Mouse (Mus musculus) erythroblast, adult 5-6 weeks (primary cell): ENCODE data around the gene Frmd4b. TPM values are rescaled to one million over a fixed set of nuclear protein-coding genes. Genes with fewer than 3 reads are reported as not detected.

ENCODE experiments used
- ATAC-seq: replicated peaks from 2 replicates; pipeline ENCODE4 v1.8.0; 2016; ENCODE audit warnings: moderate number of reproducible peaks, mild to moderate bottlenecking, moderate TSS enrichment, inconsistent platforms; ENCODE audit not compliant: poor library complexity, low FRiP score, severe bottlenecking
- total RNA-seq, 2 experiments: library from RNA; stranded (forward) in 1 of 2; stranded (reverse) in 1 of 2; fragments of 150-400 nt in 1 of 2; fragments of 200-764, 138-1000 nt in 1 of 2; gene quantifications; 2 replicates each; pipeline versions ENCODE4 v1.2.3 to v1.2.4; 2015 to 2017; ENCODE audit warnings: low replicate concordance in 2 of 2

Frmd4b gene
- total RNA-seq (2015; ENCODE audit: low replicate concordance) (4.8 and 6.1 TPM in 2 replicates), total RNA-seq (2017; ENCODE audit: low replicate concordance) (2.9 and 3.2 TPM in 2 replicates)

DNA sequence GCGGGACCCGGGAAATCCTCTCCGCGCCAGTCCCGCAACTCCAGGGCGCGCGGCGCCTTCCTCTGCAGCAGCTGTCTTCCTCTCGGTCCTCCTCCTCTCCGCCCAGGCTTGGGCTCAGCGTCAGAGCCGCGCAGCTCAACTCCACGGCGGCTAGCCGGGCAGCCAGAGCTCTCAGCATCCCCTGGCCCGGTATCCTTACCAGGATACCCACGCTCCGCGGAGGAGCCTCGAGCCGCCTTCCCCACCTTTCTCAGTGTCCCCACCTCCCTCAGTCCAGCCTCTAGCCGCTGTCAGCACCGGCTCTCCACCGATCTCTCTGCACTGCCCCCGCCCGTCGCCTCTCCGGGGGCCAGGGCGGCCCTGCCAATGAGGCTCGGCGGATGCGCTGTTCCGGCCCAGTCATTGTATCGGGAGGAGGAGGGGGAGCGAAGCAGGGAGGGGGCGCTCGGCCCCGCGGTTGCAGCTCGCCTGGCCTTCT lies at the start of gene Frmd4b:
Gene Frmd4b, minus strand, starts transcription at position 276 of the 478 bp plus-strand sequence.
- ATAC-seq, result no peak

DNA sequence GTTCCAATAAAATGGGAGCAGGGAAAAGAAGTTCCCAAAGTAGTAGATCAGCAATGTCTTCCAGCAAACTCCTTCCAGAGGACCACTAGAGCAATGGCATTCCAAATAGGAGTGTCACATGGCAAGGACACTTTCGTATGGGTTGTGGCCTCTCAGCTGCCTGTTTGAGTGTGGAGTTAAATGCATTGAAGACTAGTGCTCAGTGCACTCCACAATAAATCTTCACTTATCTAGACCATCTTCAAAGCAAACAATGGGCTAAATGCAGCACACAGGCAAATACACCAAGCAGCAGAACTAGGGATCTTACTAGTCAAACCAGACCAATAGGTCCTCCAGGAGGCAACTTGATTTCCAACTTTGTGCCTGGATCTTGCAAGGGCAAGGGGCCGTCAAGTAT lies 49.1 kb upstream of the Frmd4b start:
- no peak for ATAC-seq

DNA sequence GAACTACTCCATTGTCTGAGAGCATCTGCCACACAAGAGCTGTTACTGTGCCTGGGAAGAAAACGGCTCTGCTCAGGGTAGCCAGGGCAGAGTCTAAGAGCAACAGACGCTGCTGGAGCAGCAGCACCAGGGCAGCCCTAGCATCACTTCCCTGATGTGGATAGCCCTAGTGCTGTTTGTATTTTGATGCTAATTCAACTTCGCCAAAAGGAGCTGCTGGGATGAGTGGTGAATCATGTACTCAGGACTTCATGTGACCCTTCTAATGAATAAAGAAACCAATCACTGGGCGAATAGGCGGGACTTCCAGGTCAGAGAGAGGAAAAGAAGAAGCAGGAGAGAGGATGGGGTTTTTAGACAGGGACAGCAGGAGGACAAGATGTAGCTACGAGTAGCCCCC lies 41.6 kb upstream of the Frmd4b start:
- no peak for ATAC-seq

DNA sequence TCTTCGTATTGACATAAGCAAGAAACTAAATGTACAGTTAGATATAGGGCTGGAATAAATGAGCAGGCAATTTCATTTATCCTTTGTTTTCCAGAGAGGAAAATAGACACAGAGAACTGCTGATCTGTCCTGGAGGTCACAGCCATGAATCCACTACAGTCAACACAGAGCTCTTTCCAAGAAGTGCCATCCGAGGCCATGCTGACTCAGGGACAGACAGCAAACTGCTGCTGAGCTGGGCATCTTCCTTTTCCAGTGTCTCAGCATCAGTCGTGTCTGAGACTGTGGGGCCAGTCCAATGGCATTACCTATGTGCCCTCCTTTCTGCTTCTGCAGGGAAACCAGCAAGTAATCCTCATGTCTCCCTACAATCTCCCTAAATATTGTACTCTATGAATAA lies 38.6 kb upstream of the Frmd4b start:
- no peak for ATAC-seq

DNA sequence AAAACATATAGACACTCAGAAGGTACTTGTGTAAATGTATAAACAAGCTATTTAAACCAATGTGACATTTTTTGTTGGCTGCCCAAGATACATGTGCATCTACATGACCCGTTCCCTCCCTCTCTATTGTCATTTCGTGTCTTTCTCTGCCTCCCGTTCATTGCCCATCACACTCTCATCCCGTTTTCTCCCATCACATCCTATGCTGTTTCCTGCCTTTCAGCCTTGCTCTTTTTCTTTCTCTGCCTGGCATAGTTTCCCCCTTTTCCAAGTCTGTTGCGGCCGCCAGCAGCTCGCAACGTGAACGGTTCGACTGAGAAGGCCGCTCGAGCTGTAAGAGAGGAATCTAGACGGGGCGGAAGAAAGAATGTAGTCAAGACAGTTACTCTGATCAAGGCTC lies 30.2 kb upstream of the Frmd4b start:
- no peak for ATAC-seq

DNA sequence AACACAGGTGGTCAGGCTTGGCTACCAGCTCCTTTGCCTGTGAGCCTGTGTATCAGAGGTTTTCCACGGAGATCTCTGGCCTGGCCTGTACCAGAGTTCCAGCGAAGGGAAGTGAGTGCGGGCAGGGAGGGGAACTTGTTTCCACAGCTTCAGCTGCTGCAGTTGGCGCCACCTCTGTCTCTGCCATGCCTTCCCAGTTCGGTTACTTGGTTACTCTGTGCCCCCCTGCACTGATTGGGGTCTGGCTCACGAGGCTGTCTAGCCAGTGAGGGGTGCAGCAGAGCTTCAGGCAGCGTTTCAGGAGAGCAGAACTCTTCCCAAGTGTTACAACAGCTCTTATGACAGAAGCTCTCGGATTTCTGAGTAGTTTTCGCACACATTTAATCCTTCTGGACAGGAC lies 6.0 kb upstream of the Frmd4b start:
- no peak for ATAC-seq

DNA sequence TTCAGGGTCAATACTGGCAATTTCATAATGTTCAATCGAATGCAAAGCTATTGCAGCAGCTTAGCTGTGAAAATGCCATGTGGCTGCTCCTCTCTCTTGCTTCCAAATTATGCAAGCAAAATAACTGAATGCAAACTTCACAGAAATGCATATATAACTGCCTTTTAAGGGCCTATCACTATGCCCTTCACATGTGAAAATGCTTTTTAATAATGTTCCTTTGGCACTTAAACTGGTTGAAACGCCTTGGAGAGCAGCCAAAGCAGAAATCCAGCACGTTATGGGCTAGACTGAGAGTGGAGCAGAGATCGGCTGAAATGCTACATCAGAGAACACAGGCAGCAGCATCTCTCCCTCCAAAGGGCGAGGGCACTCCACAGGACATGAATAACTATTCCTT lies 4.9 kb upstream of the Frmd4b start:
- no peak for ATAC-seq

DNA sequence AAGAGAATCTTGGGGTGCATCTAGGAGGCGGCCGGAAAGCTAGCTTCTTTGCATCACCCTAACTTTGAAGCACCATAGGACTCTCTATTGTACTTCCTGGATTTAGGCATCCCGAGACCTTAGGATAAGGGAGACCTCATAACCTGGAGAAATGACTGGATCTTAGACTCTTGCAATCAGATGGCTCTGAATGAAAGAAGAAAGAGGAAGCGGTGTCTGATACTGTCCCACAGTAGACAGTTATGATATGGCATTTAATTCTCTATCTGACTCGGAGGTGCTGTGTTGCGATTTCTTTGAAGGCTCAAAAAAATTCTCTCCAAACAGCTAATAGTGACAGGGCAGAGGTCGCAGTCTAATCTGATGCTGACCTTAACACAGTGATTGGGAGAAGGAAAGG lies 433 bp upstream of the Frmd4b start:
- no peak for ATAC-seq

DNA sequence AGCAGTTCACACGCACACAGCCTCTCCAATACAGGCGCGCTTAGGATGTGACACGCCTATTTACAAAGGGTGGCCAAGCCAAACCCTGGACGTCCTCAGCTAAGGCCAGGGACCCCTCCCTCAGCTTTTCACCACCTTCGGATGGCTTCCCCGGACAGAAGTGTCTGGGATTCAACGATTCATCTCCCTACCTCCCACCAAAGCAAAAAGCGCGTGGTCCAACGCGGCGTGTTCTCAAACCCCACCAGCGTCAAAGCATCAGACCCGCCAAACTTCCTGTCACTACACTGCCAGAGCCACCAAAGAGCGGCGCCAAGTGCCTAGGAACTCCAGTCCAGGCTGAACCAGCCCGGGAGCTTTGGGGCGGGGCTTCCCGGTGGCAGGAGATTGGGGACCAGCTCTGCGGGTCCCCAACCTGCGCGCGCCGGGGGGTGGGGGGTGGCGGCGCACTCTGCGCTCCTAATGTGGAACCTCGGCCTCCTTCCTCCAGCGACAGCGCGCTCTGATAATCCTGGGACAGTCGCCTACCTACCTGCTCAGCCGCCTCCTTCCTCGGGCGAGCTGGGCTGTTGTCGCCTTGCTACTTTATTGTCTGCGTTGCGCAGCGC lies 579 bp downstream of the Frmd4b start:
- ATAC-seq, result no peak

DNA sequence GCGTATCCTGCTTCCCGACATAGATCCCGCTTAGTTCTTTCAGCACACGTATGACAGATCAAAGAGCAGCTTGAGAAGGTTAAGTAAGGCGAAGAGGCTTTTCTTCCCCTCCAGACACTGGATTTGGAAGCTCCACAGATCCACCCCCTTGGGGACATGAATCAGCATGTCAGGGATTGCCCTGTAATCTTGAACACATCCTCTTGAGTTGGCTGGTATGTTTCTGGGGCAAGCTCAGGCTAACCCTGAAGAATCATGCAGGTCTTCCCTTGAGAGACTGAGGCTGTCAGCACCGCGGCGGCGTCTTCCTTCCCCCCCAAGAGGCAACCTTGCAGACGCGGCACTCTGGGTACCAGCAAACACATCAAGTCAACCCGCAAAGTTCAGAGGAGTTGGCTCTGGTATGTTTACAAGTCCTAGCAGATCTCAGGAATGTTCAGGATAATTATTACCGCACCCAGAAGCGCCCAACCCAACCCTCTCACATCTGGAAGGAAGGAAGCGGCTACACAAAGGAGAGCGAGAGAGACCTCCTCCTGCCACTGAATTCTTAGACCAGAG lies 1.4 kb downstream of the Frmd4b start:
- ATAC-seq, result no peak

DNA sequence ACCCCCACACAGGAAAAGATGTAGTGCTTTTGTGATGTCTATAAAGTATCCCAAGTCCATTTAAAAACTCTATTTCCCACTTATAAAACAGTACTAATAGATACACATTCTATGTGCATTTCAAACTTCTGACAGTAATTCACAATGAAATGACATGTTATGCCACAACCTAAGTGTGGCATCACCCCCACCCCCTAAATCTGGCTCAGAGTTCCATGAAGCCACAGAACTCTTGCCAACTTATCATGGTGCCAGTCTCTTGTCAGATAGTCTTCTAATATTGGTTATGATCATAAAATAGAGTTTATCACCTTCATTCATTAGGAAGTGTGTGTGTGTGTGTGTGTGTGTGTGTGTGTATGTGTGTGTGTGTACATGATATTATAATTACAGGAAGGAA lies 3.2 kb downstream of the Frmd4b start:
- no peak for ATAC-seq

DNA sequence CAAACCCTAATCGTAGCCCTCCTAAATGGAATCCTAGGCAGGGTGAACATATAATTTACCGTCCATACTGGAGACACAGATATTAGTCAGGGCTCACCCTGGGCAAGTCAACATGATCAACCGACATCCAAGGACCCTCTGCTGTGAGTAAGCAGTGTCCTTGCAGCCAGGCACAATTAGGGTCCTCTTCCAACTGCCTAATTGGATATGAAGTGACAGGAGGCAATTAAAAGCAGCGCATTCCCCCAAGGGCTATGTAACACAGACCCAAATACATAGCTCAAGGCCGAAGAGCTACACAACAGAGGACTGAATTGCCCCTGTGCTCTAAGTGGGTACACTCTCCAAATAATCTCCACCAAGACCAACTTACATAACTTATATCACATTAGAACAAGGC lies 4.5 kb downstream of the Frmd4b start:
- ATAC-seq, result no peak

DNA sequence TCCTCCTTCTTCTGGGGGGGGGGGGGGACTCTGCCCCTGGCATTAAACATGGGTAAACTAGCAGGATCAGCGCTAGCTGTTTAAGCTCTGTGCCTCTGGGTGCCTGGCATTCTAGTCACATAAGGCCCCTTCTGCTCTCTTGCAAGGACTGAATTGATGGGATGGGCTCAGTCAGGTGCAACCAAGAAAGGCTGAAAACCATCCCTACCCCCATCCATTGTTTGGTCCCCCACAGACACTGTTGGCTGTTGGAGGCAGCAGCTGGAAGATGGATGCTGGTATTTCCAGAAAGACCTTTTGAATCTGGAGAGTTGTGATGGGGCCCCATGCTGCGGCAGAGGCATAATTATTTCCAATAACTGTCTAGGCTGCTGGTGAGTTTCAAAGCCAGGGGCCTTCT lies 7.3 kb downstream of the Frmd4b start:
- no peak for ATAC-seq

DNA sequence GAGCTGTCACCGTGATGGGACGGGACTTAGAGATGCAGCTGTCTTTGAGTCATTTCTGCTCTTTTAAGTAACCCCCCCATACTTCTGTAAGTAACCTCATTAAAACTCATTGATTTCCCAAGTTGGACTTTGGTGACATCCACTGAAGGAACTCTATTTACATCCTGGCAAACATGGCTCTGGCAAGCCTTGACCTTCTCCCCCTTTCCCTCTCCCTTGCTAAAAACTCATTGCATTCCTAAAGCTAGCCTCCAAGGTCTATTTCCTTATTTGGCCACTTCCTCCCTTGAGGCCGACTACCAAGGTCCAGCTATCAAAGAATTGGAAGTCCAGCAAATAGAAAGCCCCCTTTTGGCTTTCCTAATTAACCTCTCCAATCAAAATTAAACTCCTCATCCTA lies 9.7 kb downstream of the Frmd4b start:
- ATAC-seq, result no peak

DNA sequence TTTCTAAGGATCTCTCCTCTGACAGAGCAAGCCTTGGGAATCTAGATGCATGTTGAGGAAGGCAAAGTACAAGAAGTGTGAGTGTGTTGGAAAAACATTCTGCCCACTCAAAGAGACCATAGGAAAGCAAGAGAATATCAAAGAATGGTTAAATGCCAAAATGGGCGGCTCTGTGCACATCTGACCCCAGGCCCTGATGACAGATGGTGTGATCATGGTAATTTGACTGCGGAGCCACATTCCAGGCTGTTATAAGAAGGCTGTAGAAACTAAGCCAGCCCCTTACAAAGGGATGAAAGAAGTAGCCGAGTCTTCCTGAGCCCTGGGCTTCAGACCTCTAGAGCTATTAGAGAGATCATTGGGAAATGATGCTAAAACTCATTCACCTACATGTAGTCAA lies 22.1 kb downstream of the Frmd4b start:
- no peak for ATAC-seq

DNA sequence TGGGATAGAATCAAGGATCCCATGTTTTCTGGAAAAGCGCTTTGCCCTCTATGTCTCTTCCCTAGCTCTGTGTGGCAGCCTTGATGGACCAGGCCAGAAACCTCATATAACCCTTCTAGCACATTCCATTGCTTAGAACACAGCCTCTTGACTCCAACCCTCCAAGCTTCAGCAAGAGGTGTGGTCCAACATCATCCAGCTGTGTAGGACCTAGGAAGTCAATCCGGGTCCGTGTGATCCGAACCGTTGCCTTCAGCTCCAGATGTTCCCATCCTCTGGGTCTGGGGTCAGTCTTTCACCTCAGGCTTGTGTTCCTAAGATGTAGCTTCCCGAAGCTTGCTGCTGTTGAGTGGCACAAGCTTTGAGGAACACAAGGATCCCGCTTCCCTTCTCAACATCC lies 22.8 kb downstream of the Frmd4b start:
- no peak for ATAC-seq

DNA sequence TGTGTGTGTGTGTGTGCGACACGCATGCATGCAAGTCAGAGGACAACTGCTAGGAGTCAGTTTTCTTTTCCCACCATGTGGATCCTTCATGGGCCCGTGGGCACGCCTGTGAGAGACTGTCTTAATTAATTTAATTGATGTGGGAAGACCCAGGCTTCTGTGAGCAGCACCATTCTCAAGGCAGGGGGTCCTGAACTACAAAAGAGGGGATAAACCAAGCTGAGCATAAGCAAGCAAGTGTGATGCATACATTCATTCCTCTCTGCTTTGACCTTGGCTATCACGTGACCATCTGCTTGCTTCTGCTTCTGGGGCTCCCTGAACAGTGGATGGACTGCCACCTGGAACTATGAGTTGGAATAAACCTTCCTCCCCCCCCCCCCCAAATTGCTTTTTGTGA lies 27.1 kb downstream of the Frmd4b start:
- no peak for ATAC-seq

DNA sequence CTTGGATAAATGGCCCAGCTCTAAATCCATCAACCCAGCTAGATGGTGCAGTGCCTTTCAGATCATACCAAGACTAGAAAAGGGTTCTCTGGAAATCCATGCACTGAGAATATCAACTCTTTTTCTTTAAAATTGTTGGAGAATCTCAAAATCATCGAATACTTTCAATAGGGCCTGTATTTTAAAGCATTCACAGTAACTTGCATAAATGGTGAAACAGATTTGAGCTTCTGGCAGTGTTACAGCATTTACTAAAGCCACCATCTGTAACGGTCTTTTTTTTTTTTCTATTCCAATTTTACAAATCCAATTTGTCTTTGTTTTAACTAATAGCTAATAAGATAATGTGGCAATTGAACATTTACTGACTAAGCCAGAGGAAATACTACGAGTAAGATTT lies 27.8 kb downstream of the Frmd4b start:
- no peak for ATAC-seq

DNA sequence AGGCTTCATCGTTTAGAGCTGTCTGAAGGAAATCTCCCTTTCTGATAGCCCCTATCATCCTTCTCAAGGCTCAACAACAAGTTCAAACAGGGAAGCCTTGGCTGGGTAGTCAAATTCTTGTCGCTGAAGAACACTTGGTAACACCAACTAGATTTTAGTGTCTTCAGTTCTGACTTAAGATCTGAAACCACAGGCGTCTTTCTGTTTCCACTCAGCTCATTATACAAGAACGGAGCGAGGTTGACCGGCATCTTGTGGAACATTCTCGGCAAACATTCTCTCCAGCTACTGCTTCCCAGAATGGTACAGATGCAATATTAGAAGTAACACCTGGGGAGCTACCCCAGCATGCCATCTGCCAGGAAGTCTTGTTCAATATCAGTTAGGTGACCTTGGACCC lies 28.3 kb downstream of the Frmd4b start:
- ATAC-seq, result no peak

DNA sequence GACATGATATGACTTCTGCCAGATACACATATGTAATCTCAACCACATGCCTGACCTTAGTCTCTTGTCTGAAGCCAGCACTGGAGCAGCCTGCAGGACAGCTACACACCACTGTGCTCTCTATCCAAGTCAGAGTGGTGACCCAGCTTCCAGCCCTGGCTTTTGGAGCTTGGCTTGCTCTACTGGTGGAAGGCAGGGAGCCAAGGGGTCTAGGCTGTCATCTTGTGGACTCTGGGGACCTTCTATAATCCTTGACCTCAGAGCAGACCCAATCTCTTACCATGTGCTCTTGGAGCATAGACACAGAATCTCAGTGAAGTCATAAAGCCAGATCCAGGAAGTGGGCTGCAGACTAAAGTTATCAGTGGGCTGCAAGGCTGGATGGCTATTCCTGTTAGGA lies 30.7 kb downstream of the Frmd4b start:
- ATAC-seq, result no peak

DNA sequence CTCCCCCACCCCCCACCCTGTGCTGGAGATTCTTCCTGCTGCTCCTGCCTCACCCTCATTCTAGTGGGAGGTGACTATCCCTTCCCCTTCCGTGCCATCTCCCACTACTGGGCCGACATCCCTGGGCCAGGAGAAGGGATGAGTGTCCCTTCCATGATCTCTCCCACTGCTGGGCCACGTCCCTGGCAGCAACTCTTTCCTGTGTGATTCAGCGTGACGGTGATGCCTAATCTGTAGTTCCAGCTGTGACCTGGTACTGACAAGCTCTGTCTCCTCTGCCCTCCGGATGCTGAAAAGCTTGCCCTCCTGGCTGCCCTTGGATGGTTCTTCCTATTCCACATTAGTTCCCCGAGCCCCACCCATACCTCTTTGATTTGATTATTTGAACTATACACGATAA lies 31.3 kb downstream of the Frmd4b start:
- ATAC-seq, result no peak

DNA sequence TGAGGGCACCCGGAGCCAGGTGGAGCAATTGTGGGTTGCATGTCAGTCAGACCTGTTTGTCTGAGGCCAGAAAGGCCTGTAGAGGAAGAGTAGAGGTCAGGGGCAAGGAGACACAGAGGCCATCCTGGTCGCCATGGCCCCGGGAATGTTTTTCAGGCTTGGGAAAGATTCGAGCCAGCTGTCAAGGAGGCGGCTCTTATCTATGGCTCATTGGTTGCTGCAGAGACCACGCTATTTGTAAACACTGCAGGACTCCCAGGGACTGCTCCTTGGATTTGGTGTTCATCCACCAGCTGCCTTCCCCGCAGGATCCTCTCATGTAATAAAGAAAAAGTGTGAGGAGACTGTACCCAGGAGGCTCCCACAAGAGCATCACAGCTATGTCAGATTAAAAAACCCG lies 34.6 kb downstream of the Frmd4b start:
- ATAC-seq, result no peak
